Comparison of ENCODE assay signal across 19 mouse cellular contexts in the genomic region with DNA sequence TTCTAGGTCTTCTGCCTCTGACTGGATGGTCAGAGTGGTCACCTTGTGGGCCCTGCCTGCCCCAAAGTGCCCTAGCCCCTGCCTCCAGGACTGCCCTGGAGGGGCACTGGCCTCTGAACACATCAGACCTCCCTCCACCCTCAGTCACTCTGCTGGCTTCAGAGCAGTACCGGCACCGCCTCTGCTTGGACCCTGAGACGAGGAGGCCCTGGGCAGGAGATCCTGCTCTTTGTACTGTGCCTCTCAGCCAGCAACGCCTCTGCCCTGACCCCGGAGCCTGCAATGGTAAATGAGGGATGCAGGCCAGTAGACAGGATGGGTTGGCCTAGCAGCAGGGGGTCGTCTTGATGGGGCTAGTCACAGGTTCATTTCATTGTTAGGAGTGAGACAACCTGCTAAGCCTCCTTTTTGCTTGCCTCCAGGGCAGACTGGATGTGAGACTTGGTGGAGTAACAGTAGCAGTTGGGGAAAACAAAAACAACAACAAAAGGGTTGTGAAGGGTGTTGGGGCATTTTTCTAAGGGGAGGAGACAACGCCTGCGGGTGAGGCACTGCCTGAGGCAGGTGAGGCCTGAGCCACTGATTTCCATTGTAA. TPM values are rescaled to one million over a fixed set of nuclear protein-coding genes. Genes with fewer than 3 reads are reported as not detected.
A peak's percentile ranks its signal among the peaks of the same experiment; 100 is the strongest.
DNase-seq lines count a peak whose midpoint lies in the region; ATAC-seq and TF ChIP-seq lines count a peak whose summit lies in the region.
"Had no signal": no experiment of that assay in that cellular context is flagged by ENCODE, and none has a peak within 500 bp of the region (broad histone marks: within the 10 kb centered on the region; RNA-seq: fewer than 3 reads in every experiment).

No protein-coding gene starts in this region.

- TF ChIP-seq CTCF in liver, adult 2 months (IDR thresholded peaks at IDR 0.05; ENCODE audit: low read depth, low read length): no peak
- TF ChIP-seq CTCF in liver, postnatal 0 days (IDR thresholded peaks at IDR 0.05; ENCODE audit: low read depth): no peak
- no peak for TF ChIP-seq CTCF in kidney, postnatal 0 days (IDR thresholded peaks at IDR 0.05; ENCODE audit: low read depth)

- no peak overlapping the region for H3K27ac ChIP-seq in liver, adult 2 months (replicated peaks; ENCODE audit: insufficient read depth, low read depth, low read length)
- no peak overlapping the region for H3K27ac ChIP-seq in liver, postnatal 0 days (ENCODE audit: low read depth)
- no peak overlapping the region for H3K27ac ChIP-seq in embryonic facial prominence, embryonic 13.5 days
- no peak overlapping the region for H3K27ac ChIP-seq in kidney, postnatal 0 days
- H3K27ac ChIP-seq: forebrain, embryonic 12.5 days; liver, embryonic 13.5 days had no signal

- 30% methylated on average over 8 of the region's 8 CpGs for WGBS in liver, adult 2 months
- 48% methylated on average over 8 of the region's 8 CpGs for WGBS in liver, postnatal 0 days (ENCODE audit: insufficient replicate concordance)
- WGBS in embryonic facial prominence, embryonic 13.5 days: 14% methylated on average over 8 of the region's 8 CpGs
- 36% methylated on average over 8 of the region's 8 CpGs for WGBS in kidney, postnatal 0 days

- no peak for TF ChIP-seq POLR2A in liver, adult 2 months (IDR thresholded peaks at IDR 0.05; ENCODE audit: extremely low read depth, insufficient read depth, low read length)

- no peaks in the 10 kb centered on the region for H3K79me2 ChIP-seq in liver, adult 2 months (ENCODE audit: control insufficient read depth, insufficient read depth, low read length)

- DNase-seq in liver, adult 2 months (ENCODE audit: extremely low read depth, low read depth, low spot score): peak; percentile 33
- no peak for DNase-seq in liver, postnatal 0 days
- DNase-seq in kidney, postnatal 0 days (ENCODE audit: low spot score): no peak
- peak; percentile 28 for DNase-seq in retina, embryonic 14.5 days (ENCODE audit: low spot score)
- no peak for DNase-seq in urinary bladder, postnatal 14 days (ENCODE audit: low spot score)
- no peak for DNase-seq in spleen, postnatal 4 days (ENCODE audit: low spot score in 2 of 2)
- DNase-seq in frontal cortex, postnatal 10 days (ENCODE audit: low spot score in 2 of 2): no peak
- DNase-seq: cerebellum, adult 18-20 months; heart, postnatal 14 days; liver, embryonic 13.5 days; right cerebral cortex, postnatal 14 days; thymus, postnatal 14 days had no signal

- H3K4me2 ChIP-seq in liver, postnatal 0 days (ENCODE audit: low read depth, low read length): no peak overlapping the region
- no peak overlapping the region for H3K4me2 ChIP-seq in embryonic facial prominence, embryonic 13.5 days
- no peak overlapping the region for H3K4me2 ChIP-seq in kidney, postnatal 0 days (ENCODE audit: low read length)
- H3K4me2 ChIP-seq: forebrain, embryonic 12.5 days; heart, embryonic 11.5 days; liver, embryonic 13.5 days had no signal

- no peak for TF ChIP-seq EP300 in liver, postnatal 0 days (IDR thresholded peaks at IDR 0.05; ENCODE audit: low read depth)

- no peaks in the 10 kb centered on the region for H3K9me3 ChIP-seq in liver, postnatal 0 days (ENCODE audit: low read length)
- no peaks in the 10 kb centered on the region for H3K9me3 ChIP-seq in embryonic facial prominence, embryonic 13.5 days
- no peaks in the 10 kb centered on the region for H3K9me3 ChIP-seq in kidney, postnatal 0 days (replicated peaks; ENCODE audit: low read length)
- H3K9me3 ChIP-seq: forebrain, embryonic 12.5 days; liver, embryonic 13.5 days had no signal

- no peaks in the 10 kb centered on the region for H3K36me3 ChIP-seq in liver, adult 2 months (ENCODE audit: control insufficient read depth, insufficient read depth, low read length)
- H3K36me3 ChIP-seq in liver, postnatal 0 days (replicated peaks; ENCODE audit: insufficient read depth, low read length): no peaks in the 10 kb centered on the region
- no peaks in the 10 kb centered on the region for H3K36me3 ChIP-seq in embryonic facial prominence, embryonic 13.5 days
- H3K36me3 ChIP-seq in kidney, postnatal 0 days (ENCODE audit: insufficient read depth, low read length): no peaks in the 10 kb centered on the region
- H3K36me3 ChIP-seq: forebrain, embryonic 12.5 days; G1E; liver, embryonic 13.5 days had no signal

- H3K9ac ChIP-seq in liver, adult 2 months (ENCODE audit: low read depth, low read length): no peak overlapping the region
- no peak overlapping the region for H3K9ac ChIP-seq in liver, postnatal 0 days (replicated peaks)
- H3K9ac ChIP-seq in embryonic facial prominence, embryonic 13.5 days: 0 out of 2 replicates have a peak overlapping the region, but pooled peaks have one; percentile 27
- H3K9ac ChIP-seq in kidney, postnatal 0 days (ENCODE audit: low read depth, low read length): no peak overlapping the region
- H3K9ac ChIP-seq: forebrain, embryonic 12.5 days; liver, embryonic 13.5 days had no signal

- H3K27me3 ChIP-seq in liver, adult 2 months (ENCODE audit: control insufficient read depth, insufficient read depth, low read length): no peaks in the 10 kb centered on the region
- H3K27me3 ChIP-seq in liver, postnatal 0 days (ENCODE audit: insufficient read depth, low read length): no peaks in the 10 kb centered on the region
- 0 out of 2 replicates have a peak, but pooled peaks cover 6% of the 10 kb centered on the region for H3K27me3 ChIP-seq in embryonic facial prominence, embryonic 13.5 days
- no peaks in the 10 kb centered on the region for H3K27me3 ChIP-seq in kidney, postnatal 0 days (ENCODE audit: insufficient read depth, low read length)
- H3K27me3 ChIP-seq: liver, embryonic 13.5 days had no signal

- H3K4me3 ChIP-seq in liver, adult 2 months (ENCODE audit: insufficient read depth, low read depth, low read length): no peak overlapping the region
- H3K4me3 ChIP-seq in liver, postnatal 0 days (ENCODE audit: low read depth, low read length): no peak overlapping the region
- no peak overlapping the region for H3K4me3 ChIP-seq in embryonic facial prominence, embryonic 13.5 days
- no peak overlapping the region for H3K4me3 ChIP-seq in kidney, postnatal 0 days (replicated peaks; ENCODE audit: low read depth, low read length)
- H3K4me3 ChIP-seq: forebrain, embryonic 12.5 days; liver, embryonic 13.5 days had no signal

- ATAC-seq in liver, postnatal 0 days: no peak
- ATAC-seq in embryonic facial prominence, embryonic 13.5 days (ENCODE audit: insufficient number of reproducible peaks, insufficient read depth, low FRiP score, low TSS enrichment, low read depth): no peak
- peak; percentile 57 for ATAC-seq in kidney, postnatal 0 days (replicated peaks; ENCODE audit: low FRiP score, low read depth)
- ATAC-seq: hindbrain, embryonic 16.5 days; midbrain, embryonic 16.5 days had no signal

- peaks cover 3% of the 10 kb centered on the region; the same call in 1 of the 2 replicates for H3K4me1 ChIP-seq in liver, adult 2 months (ENCODE audit: control insufficient read depth, insufficient read depth, low read length)
- no peaks in the 10 kb centered on the region for H3K4me1 ChIP-seq in liver, postnatal 0 days (ENCODE audit: insufficient read depth)
- peaks cover 8% of the 10 kb centered on the region for H3K4me1 ChIP-seq in embryonic facial prominence, embryonic 13.5 days
- peaks cover 7% of the 10 kb centered on the region; the same call in 1 of the 2 replicates for H3K4me1 ChIP-seq in kidney, postnatal 0 days (replicated peaks; ENCODE audit: insufficient read depth, low read length)
- H3K4me1 ChIP-seq: liver, embryonic 13.5 days had no signal

RNA-seq across cellular contexts. Expression of gene Atp6v0e2, which starts 44.2 kb away (rescaled TPM):
- 0.37 and 0.47 TPM in 2 replicates for total RNA-seq in liver, adult 2 months (2014; rRNA removed)
- polyA plus RNA-seq in liver, adult 2 months (2012; rRNA removed): 0.96 and 1.7 TPM in 2 replicates
- 1.1 and 1.2 TPM in 2 replicates for polyA plus RNA-seq in liver, postnatal 0 days (2015; fragmentation: Nextera tagmentation; extraction: Ambion mirVana)
- 13.4 and 13.9 TPM in 2 replicates for polyA plus RNA-seq in embryonic facial prominence, embryonic 13.5 days (2015; fragmentation: Nextera tagmentation; extraction: Ambion mirVana)
- 31.1 and 34.6 TPM in 2 replicates for polyA plus RNA-seq in kidney, postnatal 0 days (2015; fragmentation: Nextera tagmentation; extraction: Ambion mirVana)
- total RNA-seq: megakaryocyte progenitor cell, adult 5-6 weeks had no signal
- polyA plus RNA-seq: G1E had no signal

RNA-seq across cellular contexts. Expression of gene Sspo, which starts 45.2 kb away (rescaled TPM):
- 0.47 and 0.83 TPM in 2 replicates for total RNA-seq in liver, adult 2 months (2014; rRNA removed)
- 1.5 and 2.0 TPM in 2 replicates for polyA plus RNA-seq in liver, adult 2 months (2012; rRNA removed)
- polyA plus RNA-seq in liver, postnatal 0 days (2015; fragmentation: Nextera tagmentation; extraction: Ambion mirVana): 0.01 and 0.06 TPM in 2 replicates
- polyA plus RNA-seq in embryonic facial prominence, embryonic 13.5 days (2015; fragmentation: Nextera tagmentation; extraction: Ambion mirVana): 0.25 and 0.46 TPM in 2 replicates
- 0.46 and 0.64 TPM in 2 replicates for polyA plus RNA-seq in kidney, postnatal 0 days (2015; fragmentation: Nextera tagmentation; extraction: Ambion mirVana)
- total RNA-seq: megakaryocyte progenitor cell, adult 5-6 weeks had no signal
- polyA plus RNA-seq: G1E had no signal

RNA-seq across cellular contexts. Expression of gene Zfp467, which starts 47.6 kb away (rescaled TPM):
- total RNA-seq in liver, adult 2 months (2014; rRNA removed): 13.9 and 15.9 TPM in 2 replicates
- 23.0 and 25.7 TPM in 2 replicates for polyA plus RNA-seq in liver, adult 2 months (2012; rRNA removed)
- 4.9 TPM in 2 replicates for polyA plus RNA-seq in liver, postnatal 0 days (2015; fragmentation: Nextera tagmentation; extraction: Ambion mirVana)
- polyA plus RNA-seq in embryonic facial prominence, embryonic 13.5 days (2015; fragmentation: Nextera tagmentation; extraction: Ambion mirVana): 30.2 and 31.6 TPM in 2 replicates
- polyA plus RNA-seq in kidney, postnatal 0 days (2015; fragmentation: Nextera tagmentation; extraction: Ambion mirVana): 27.9 and 33.4 TPM in 2 replicates

Comparison
In these comparisons a context has a peak if more than half of its experiments do, and no peak if none do; other contexts are left out.
1. DNase-seq: peak in liver, adult 2 months (single experiment) and retina, embryonic 14.5 days (single experiment); none in liver, postnatal 0 days (single experiment), kidney, postnatal 0 days (single experiment), urinary bladder, postnatal 14 days (single experiment), spleen, postnatal 4 days (0 of 2) and frontal cortex, postnatal 10 days (0 of 2).